Mouse (Mus musculus) heart, postnatal 25 days (tissue): ENCODE measurements around the gene Btbd9. TPM values are rescaled to one million over a fixed set of nuclear protein-coding genes. Genes with fewer than 3 reads are reported as not detected.

Experiments
- DNase-seq: peaks from one replicate; pipeline ENCODE4 v3.0.0; 2022; ENCODE audit warnings: low spot score
- intact Hi-C: fragments of 180-260 bp; cut with DNase I; formaldehyde crosslinking; loops from one replicate; pipeline ENCODE4 v1.15.1; 2025
- total RNA-seq, 2 experiments: library from RNA; stranded (reverse); gene quantifications; 2 replicates each; pipeline ENCODE4 v1.2.3; 2021

Btbd9 gene
- total RNA-seq, 2 experiments from 2014 or later, result 17.9 to 20.5 TPM

DNA sequence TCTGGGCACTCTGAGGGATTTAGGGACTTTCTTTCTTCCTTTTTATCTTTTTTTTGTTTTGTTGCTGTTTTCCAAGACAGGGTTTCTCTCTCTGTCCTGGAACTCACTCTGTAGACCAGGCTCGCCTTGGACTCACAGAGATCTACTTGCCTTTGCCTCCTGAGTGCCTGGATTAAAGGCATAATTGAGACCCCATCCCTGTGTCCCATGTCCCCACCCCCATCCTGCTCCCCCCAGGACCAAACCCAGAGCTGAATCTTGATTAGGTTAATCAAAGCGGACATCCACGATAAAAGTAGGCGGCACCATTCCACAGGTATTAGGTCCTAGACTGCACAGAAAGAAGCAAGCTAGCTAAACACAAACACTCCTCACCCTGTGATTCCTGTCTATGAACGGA is 28.7 kb upstream of the Btbd9 start:
- no peak for DNase-seq
- intact Hi-C loops, result no loop called here

DNA sequence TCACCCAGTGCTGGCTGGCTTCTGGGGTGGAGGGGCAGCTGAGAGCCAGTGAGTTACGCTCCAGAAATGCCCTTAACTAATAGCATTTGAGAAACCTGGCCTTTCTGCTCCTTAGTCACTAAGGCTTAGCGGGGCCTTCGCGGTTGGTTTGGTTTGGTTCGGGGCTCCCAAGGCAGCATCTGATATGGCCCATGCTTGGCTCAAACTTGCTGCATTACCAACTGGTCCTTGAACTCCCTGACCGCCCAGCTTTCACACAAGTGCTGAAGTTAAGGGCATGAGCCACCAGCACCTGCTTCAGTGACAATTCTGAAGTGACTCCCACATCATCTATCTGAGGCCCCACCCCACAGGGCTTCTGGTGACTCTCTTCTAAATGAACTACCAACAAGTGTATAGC is 28.0 kb upstream of the Btbd9 start:
- intact Hi-C loops, result no loop called here
- DNase-seq, result no peak

DNA sequence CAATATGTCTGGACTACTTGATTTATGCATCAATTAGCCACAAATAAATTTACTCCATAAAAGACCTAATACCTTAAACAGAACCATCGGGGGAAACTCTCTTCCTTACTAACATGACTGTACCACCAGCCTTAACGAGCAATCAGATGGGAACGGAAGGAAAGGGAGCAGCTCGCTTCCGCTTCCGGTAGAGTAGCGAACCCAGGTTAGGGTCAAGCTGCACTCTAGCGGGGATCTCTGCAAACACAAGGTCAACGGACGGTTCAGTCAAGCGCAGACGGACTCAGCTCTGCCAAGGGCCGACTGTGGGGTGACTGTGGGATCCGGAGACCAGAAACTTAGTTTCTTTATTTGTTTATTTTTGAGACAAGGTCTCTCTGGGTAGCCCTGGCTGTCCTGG is 25.9 kb upstream of the Btbd9 start:
- intact Hi-C loops, result no loop called here
- no peak for DNase-seq

DNA sequence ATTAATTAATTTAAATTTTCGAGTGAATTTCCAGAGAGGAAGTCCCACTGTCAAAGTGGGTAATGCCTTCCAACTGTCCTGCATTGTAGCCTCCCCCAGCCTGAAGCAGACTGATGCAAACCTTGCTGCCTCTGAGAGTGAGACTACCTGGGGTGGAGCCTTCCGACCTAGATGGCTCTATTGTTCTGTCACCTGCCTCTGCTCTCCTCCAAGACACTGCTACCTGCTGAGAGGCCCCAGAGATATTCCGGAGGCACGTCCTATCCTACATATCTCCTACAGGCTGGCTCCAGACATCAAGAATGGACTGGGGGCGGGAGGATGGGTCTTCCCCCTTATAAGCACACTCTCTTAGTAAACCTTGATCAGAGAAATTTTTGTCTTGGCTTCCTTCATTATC is 22.0 kb upstream of the Btbd9 start:
- intact Hi-C loops, result no loop called here
- no peak for DNase-seq

DNA sequence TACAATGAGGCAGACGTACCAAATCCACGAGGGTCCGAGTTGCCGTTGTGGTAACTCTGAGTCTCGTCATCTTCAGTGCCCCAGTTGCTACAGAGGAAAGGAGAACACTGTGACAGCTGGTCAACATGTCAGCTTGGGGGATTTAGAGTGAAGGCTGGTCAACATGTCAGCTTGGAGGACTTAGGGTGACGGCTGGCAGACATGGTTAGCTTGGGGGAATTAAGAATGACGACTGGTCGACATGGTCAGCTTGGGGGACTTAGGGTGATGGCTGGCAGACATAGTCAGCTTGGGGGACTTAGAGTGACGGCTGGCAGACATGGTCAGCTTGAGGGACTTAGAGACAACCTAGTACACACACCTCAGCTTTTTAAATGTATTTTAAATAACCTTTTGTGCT is 21.5 kb upstream of the Btbd9 start:
- no peak for DNase-seq
- intact Hi-C loops, result no loop called here

DNA sequence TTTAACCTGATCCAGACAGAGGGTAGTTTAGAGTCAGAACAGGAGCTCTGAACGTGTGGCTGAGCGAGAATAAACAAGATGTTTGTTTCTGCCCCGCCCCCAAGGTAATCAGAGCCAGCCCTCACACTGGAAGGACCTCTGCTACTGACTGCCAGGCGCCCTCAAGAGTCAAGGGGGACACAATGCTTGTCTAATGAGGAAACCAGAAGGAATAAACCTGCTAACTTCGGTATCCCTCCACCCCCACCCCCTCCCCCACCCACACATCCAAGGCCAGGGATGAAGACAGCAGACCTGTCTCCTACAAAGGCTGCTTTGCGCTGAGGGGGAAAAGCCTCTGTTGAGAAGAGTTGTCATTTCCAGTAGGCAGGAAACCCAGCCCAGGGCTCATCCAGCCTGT is 18.6 kb upstream of the Btbd9 start:
- DNase-seq, result no peak
- intact Hi-C loops, result no loop called here

DNA sequence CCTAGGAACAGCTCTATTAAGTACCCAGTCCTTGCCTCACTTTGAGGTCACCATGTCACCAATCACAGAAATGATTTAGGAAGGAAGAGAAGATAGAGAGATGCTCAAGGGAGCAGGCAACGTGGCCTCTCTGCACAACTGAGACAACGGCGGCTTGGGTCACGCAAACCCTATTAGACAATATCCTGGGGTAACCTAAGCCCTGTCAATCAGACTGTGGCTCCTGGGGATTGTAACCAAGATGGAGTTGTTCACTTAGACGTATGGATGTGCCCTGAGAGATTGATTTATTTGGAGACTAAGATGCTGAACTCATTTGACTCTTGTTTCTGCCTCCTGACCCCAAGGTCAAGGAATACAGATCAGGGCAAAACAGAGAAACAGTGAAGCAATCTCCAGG is 18.1 kb upstream of the Btbd9 start:
- intact Hi-C loops, result no loop called here
- no peak for DNase-seq

DNA sequence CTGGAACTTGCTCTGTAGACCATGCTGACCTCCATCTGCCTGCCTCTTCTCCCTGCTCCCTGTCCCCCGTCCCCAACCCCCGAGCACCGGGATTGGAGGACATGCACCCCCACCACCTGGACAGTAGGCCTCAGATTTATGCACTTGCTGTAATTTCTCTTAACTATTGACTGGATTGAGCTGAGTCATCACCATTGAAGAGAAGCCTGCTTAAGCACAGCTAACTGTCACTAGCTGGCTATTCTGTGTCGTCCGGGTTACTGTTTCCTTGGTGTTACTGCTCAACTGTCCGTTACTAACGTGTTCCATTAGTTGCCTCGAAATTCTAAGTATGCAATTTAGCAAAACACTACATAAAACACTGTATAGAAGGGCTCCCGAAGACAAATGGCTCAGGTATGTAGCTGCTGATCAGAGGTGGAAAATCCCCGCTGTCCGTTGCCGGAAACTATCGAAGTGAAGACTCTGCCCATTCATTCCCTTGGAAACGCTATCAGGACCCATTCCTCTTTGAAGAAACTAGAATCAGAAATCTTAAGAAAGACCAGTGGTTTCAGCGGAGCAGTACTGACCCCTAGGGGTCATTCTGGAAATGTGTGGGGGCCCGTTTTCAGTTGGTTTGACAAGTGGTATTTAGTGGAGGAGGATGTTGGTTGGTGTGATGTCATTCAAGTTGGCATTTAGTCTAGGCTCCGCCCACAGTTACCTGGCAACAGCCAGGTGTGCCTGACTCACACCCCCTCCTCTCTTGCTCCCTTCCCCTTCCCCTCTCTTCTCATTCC is 14.3 kb upstream of the Btbd9 start:
- DNase-seq, result no peak
- intact Hi-C loops, result loop anchor here (2.0 kb wide), 1 partner anchor 32 kb away; no protein-coding TSS in a partner anchor

DNA sequence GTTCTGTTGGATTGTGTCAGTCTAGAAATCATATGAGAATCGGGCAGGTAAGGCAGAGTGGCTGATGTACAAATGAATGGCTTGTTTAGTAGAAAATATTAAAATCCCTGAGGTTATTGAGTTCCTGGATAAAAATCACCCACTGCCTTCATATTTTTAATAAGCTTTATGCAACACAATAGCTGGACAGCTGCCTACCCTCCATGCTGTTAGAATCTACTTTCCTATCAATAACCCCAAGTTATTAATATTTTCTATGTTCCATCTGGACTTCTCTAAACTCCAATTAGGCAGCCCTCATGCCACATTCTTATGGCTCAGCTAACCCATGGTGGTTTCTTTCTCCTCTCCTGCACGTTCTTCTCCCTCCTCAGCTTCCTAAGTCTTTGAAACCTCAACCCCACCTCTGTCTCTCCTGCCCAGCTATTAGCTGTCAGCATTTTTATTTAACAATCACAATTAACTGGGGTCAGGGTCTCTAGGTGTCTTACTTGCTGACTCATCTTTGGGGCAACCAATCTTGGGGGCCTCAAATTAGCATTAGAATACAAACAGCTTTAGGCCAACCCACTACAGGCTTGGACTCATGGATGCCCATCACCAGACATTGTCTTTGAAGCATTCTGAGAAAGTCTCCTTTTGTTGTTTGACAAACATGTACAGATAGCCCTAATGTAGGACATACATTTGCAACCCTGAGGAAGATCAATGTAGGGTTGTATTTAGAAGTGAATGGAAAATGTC is 7.1 kb upstream of the Btbd9 start:
- intact Hi-C loops, result loop anchor here (10.0 kb wide), 2 partner anchors 231 to 609 kb away; partner anchors contain the start of gene Mdga1

DNA sequence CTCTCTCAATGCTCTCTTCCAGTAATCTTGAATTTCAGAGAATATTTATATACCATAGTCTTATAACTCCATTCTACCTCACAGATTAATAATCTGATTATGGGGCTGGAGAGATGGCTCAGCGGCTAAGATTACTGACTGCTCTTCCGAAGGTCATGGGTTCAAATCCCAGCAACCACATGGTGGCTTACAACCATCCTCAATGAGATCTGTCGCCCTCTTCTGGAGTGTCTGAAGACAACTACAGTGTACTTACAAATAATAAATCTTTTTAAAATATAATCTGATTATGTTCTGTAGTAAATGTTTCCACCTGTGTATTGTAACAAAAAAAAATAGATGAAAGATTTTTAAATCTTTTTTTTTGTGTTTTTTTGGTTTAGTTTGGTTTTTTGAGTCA is 6.0 kb upstream of the Btbd9 start:
- DNase-seq, result no peak
- intact Hi-C loops, result loop anchor here (10.0 kb wide), 2 partner anchors 232 to 608 kb away; partner anchors contain the start of gene Mdga1

More for the DNA sequence above, 7.1 kb upstream of the Btbd9 start:
- DNase-seq, result no peak

DNA sequence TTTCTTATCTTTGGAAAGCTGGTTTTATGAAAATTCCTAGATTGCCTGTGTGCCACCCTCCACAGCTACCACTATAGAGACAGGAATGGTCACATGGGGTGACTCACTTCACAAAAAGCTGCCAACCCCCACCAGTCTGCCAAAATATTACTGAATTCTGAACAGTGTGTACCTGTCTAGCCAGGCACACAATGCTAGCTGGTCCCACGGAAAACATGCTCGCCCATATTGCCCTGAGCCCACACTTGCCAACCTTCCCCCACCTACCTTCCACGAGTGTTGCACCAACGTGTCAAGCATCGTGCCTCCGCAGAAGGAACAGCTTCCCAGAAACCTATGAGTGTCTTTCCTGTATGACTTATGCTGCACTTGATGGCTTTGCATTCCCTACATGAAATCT is 4.9 kb upstream of the Btbd9 start:
- no peak for DNase-seq
- intact Hi-C loops, result loop anchor here (10.0 kb wide), 2 partner anchors 234 to 606 kb away; partner anchors contain the start of gene Mdga1

DNA sequence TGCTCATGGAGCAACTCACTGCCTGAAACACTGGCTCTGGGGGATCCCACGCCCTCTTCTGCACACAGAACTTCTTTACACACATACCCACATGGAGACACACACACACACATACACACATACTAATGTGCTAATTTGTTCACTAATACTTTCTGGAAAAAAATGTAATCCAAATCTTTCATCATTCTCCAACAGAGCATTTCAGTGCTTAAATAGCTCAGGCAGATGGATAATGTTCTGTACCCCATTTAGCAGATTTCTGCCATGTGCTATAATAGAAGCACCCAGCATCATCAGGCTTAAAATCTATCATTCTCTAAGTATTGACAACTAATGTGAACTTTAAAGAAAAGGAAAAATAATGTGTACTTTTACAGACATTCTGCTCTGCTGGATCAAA is 4.5 kb upstream of the Btbd9 start:
- intact Hi-C loops, result loop anchor here (10.0 kb wide), 2 partner anchors 234 to 606 kb away; partner anchors contain the start of gene Mdga1
- DNase-seq, result no peak

DNA sequence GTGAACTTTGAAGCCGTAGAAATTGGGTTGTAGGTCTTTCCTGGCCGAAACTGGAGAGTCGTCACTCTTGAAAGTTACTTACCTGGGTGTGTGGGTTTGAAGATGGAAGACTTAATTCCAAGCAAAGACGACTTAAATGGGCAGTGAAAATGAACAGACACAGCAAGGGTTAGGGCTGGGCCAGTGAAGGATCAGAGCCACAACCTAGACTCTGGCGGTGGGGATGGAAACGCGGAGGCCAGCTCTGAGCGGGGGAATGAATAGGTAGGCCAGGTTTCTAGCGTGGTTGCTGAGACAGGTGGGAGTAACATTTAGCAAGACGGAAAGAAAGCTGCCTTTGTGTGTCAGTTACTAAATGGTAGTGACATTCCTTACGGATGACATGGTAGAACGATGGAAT is 658 bp upstream of the Btbd9 start:
- DNase-seq, result no peak
- intact Hi-C loops, result loop anchor here (2.0 kb wide), 1 partner anchor 34 kb away; no protein-coding TSS in a partner anchor

DNA sequence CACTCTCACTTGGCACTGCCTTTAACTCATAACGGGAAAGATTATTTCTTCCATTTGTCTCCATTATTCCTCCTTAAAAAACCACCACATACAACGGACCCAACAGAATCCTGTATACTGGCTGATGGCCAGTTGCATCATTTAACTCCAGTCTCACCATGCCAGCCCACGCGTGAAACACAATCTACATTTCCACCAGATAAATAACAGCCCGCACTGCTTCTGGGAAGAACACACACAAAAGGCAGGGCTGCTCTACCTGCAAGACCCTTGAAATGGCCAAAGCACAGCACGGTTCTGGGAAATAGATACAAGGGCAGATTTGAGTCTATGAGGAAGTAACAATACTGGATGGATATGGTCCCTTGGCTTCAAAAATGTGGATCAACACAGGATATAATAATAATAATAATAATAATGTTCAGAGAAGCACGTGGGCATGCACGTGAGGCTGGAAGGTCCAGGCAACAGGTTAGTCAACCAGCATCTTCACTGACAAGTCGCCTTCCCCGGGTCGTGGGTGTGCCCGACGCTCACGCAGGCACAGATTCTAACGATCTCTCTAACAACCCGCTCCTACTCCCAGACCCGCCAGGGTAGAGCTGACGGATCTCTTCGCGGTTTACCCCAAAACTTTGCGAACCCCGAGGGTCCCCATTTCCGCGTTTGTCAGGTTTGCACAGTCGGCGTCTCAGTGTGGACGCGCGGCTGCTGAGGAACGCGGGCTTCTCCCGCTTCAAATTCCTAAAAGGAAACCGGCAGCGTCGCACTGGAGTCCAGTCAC is 975 bp downstream of the Btbd9 start:
- DNase-seq, result no peak
- intact Hi-C loops, result no loop called here

DNA sequence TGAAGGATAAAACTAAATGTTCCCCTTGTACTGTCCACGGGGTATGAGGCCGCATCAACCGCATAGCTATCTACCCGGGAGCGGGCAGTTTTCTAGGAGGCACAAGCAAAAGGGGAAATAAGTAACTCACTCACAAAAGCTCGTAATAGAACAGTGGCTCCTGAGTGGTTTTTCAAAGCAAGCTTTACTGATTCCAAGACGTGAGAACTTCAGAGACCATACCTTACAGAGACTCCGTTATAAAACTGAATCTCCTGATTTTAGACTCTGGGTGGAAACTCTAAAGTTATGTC is 1.6 kb downstream of the Btbd9 start:
- intact Hi-C loops, result no loop called here
- DNase-seq, result no peak

DNA sequence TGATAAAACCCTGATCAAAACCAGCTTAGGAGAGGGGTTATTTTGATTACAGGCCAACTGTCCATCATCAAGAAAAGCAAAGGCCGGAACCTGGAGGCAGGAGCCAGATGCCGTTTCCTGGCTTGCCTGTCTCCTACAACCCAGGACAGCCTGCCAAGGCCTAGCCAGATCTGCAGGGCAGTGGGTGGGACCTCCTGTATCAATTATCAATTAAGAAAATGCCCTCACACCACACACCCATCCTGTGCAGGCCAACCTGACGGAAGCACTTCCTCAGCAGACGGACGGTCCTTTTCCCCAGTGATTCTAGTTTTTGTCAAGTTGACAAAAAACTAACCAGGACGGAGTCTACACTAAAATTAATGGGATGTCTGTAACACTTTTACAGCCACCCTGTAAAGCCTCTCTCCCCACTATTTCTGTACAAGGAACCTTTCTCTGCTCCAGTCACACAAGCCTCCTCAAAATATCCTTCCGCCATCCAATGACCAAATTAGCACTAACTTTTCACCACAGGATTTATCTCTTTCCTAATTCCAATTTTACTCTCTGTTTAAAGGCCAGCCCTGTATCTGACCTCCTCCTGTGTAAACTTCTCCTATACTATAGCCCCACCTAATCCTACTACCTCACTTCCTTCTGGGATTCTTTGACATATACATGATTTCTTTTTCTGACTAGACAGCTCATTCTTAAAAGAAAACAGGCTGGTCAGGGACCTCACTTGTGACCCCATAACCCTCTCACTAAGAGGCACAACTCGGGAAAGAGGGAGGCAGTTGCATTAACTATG is 2.1 kb downstream of the Btbd9 start:
- intact Hi-C loops, result no loop called here
- peak; percentile 37 for DNase-seq

DNA sequence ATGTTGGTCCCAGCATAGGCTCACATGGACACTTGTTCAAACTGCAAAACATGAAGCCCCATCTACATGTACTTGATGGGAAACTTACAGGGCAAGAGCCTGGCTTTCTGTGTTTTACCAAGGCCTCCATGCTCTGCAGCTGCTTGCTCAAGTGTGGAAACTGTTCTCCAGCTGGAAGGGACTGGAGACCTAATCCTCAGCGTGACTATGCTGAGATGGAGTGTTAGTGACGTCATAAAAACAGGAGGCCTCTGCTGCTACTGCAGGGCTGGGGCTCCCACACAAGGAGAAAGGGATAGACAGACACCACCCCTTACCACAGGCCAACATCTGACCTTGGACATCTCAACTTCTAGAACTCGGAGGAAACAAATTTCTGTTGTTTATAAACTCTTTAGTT is 5.3 kb downstream of the Btbd9 start:
- DNase-seq, result no peak
- intact Hi-C loops, result no loop called here

DNA sequence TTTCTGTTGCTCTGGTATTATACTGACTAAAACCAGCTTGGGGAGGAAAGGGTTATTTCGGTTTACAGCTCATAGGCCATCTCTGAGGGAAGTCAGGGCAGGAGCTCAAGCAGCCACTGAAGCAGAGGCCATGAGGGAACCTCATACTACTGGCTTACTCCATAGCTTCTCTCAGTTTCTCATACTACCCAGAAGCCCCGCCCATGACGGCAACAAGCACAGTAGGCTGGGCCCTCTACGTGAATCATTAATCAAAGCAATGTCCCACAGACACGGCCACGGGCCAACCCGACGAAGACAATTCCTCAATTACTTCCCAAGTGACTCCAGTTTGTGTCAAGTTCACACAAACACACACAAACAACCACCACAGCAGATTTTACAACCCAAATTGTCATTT is 6.1 kb downstream of the Btbd9 start:
- intact Hi-C loops, result no loop called here
- no peak for DNase-seq

DNA sequence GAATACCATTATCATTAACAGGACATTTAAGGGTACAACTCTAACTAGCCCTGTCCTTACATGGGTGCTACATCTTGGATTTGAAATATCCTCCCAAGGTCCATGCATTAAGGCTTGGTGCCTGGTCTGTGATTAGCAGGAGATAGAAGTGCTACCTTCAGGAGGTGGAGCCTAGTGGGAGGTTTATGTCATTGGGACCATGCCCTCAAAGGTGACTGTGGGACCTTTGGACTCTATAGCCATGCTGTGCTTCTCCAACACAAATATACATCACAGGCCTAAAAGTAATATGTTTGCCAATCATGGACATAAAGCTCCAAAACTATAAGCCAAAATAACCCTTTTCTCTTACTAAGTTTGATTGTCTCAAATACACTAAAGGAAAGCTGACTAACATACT is 7.8 kb downstream of the Btbd9 start:
- intact Hi-C loops, result no loop called here
- DNase-seq, result no peak

DNA sequence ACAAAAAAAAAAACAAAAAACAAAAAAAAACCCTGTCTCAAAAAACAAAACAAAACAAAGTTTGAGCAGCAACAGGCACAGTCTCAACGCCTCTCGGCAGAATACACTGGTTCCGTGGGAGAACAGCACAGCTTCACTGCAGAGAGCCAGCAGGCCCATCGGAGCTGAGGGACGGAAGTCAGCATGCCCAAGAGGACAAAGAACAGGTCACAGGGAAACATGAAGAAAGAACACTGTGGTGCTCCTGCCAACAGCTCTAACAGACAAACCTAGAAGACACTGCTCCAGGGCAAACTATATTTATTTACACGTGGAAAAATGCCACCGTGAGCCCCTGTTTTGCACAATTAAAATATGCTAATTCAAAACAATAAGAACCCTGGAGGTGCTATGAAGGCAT is 11.3 kb downstream of the Btbd9 start:
- no peak for DNase-seq
- intact Hi-C loops, result no loop called here
